Mouse (Mus musculus) cerebellum, adult 8-10 months (tissue): ENCODE results near the gene Pkd2l1.
A peak's percentile ranks its signal among the peaks of the same experiment; 100 is the strongest.
"Not testable (repeated sequence)": the region's sequence is repeated elsewhere in the genome, so short reads cannot be mapped to it uniquely, and the experiment has no call there.

ENCODE experiments used
- DNase-seq: peaks from one replicate; pipeline ENCODE4 v3.0.0; 2022

Gene Pkd2l1

DNA sequence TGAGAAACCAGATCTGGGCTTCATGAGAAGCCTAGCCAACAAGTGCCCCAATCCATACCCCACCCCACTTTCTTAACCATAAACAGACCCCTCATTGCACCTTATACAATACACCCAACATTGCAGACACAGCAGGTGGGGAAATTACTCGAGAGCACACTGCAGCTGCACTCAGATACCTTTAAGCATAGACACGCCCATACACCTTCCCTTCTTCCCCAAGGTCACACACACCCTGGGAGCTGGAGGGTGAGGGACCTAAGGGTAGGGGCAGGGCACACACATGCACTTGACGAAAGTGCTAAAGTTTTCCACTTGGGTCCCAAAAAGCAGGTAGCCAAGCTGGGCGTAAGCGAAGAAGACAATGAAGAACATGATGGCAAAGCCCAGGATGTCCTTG lies 38.5 kb downstream of the Pkd2l1 start:
- no peak for DNase-seq

GRCm38 (mm10) chr19:44148991-44149390 lies 43.3 kb downstream of the Pkd2l1 start:
- no peak for DNase-seq

GRCm38 (mm10) chr19:44148345-44148744 lies 43.9 kb downstream of the Pkd2l1 start:
- no peak for DNase-seq

DNA sequence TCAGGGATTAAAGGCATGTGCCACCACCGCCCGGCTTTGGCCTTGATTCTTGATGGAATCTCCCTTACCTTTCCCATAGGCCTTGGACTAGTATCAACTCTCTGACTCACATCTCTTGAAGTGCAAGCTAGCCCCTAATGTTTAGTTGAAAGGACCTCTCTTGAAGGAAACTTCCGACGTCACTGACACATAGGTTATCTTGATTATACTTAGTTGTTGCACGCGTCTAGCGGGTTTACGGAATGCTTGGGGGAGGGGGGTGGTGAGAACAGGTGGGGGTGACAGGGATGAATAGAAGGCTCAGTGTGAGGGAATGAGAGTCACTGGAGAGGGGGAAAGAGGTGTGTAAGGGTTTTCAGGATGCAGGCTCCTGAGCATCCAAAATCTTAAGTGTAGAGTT lies 45.3 kb downstream of the Pkd2l1 start:
- no peak for DNase-seq

GRCm38 (mm10) chr19:44146568-44146879 lies 45.7 kb downstream of the Pkd2l1 start:
- no peak for DNase-seq

- peak; percentile 88 for DNase-seq
These were observed 46.3 kb downstream of the Pkd2l1 start, which contains the start of gene Bloc1s2 for GRCm38 (mm10) chr19:44145702-44146567. Gene Bloc1s2 (minus strand): TSS chr19:44146446.

- no peak for DNase-seq
These were observed 47.9 kb downstream of the Pkd2l1 start for GRCm38 (mm10) chr19:44144366-44144765.

- DNase-seq = peak; percentile 24
These were observed 56.2 kb downstream of the Pkd2l1 start for GRCm38 (mm10) chr19:44135960-44136485.

GRCm38 (mm10) chr19:44135072-44135959 lies 56.9 kb downstream of the Pkd2l1 start, which contains the start of gene Cwf19l1:
Gene Cwf19l1 (minus strand): TSS chr19:44135876.
- DNase-seq = peak; percentile 87

DNA sequence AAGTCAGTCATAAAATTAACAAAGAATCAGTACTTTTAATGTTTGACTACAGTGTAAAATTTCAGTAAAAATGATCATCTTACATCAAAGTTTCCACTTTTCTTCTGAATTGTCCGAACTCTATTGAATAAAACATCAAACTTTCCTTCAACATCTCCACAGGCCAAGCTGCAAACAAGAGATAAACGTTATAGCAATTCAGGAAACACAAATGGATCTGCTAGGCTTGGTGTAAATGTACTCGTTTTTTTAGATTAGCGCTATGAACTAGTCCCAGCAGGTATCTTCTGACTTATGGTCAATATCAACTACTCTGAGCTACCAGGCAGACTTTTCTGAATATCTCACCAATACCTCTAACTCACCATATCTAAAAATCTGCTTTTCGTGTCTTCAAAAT lies 59.3 kb downstream of the Pkd2l1 start:
- no peak for DNase-seq

DNA sequence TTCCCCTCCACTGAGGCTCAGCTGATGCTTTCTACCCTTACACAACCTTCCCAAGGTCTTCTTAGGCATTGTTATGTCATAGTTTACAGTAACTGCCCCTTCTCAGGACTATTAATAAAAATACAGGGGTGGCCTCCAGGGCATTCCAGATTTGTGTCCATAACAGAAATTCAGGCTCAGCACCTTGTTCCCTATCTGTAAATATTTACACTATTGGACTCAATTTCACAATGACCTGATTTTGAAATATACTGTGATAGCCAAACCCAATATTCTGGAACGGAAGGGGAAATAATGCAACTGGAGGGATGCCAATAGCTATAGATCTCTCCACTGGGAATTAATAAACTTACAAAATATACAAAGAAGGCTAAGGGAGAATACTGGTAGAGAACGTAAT lies 63.7 kb downstream of the Pkd2l1 start:
- DNase-seq = no peak

DNA sequence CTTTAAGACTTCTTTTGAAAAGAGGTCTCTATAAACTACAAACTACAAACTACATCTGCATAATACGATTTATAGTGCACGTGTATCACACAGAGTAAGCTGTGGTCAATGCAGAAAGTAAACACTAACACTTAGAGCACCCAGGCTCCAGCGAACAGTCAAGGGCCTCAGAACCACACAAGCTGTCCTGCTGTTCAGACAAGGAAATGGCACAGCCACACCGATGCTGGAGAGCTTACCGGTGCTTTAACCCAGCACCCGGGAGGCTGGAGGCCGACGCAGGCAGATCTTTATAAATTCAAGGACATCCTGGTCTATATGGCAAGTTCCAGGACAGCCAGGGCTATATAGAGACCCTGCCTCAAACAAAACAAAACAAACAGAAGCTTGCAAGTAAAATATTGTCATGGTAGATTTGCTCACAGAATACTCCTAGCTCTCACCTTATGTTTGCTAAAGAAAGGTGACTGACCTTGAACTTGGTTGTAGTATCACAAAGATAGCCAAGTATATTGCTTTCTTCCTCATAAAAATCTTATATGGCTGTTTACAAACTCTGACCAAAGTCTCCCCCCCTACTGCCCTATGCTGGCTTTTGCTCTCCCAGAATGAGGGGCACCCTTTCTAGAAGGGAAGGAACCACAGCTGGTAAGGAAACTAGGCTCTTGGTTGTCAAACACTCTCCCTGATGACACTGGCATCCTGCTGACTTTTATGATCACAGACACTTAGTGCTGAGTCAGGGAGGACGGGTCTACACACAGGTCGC lies 64.3 kb downstream of the Pkd2l1 start:
- no peak for DNase-seq

DNA sequence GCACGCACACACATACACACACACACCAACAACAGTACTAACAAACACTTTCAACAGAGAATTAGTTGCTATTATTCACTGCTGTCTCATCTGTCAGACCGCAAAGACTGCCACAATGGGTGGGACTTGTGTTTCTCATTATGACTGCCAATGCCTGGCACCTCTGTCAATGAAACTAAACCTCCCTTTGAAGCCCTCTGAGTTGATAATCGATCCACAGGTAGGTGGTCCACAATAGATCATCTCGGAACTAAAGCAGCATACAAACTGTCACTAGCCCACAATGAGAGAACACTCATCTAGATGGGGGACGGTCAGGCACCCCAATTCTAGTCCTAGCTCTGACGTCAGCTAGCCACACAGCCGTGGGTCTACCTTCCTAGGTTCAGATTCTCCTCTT lies 71.1 kb downstream of the Pkd2l1 start:
- no peak for DNase-seq

- DNase-seq = not testable (repeated sequence)
These were observed 71.6 kb downstream of the Pkd2l1 start for GRCm38 (mm10) chr19:44120686-44121085.

GRCm38 (mm10) chr19:44117793-44118192 lies 74.4 kb downstream of the Pkd2l1 start:
- DNase-seq = no peak

GRCm38 (mm10) chr19:44111706-44112105 lies 80.5 kb downstream of the Pkd2l1 start:
- no peak for DNase-seq

DNA sequence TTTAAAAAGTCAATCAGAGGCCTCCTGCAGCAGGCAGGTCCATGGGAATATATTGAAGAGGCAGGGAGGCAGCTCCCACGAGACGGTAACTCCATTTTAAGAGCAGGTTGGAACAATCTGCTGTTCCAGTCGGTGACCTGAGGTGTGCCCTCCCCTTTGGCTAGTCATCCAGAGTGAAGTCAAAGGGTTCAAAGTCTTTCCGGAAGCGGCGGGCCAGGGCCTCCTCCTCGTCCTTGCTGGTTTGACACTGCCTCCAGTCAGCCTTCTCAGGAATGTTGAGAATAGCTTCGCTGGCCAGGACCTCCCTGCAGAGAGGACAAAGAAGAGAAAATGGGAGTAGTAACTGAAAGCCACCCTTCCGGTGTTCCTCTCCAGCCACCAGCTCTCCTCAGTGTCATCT lies 81.9 kb downstream of the Pkd2l1 start:
- DNase-seq = no peak

- DNase-seq = no peak
These were observed 83.2 kb downstream of the Pkd2l1 start for GRCm38 (mm10) chr19:44108996-44109395.

DNA sequence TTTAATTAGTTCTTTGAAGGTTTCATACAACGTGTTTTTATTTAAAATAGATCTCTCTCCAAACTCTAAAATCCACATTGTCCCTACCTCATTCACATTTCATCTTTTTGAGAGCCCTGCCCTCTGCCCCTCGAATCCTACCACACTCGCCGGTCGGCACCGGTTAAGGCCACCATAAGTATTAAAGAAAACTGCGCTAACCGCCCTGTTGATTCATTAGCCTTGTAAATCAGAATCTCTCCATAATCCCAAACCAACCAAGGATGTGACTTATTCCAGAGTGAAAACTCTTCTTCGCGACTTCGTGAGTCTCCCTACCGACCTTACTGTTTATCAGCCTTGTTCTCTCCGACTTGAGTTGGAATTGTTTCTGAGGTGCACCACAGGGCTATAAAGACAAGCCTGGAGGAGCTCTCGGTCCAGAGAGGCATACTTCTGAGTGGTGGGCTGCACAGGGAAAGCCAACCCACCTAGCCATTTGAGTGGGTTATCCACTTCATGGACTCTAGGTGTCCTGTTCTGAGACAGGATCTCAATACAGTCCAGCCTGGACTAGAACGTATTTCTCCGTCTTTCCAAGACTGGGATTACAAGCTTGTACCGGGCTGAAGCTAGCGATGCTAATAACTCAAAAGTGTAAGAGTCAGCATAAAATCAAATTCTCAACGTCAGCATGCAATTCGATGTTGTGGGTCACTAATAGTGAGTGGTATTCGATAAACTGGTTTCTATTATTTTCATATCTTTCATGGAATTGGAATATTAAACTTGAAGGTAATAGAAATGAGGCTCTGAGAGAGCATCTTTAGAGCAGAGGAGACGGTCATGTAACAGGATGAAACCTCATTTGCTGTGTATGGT lies 84.4 kb downstream of the Pkd2l1 start:
- no peak for DNase-seq

DNA sequence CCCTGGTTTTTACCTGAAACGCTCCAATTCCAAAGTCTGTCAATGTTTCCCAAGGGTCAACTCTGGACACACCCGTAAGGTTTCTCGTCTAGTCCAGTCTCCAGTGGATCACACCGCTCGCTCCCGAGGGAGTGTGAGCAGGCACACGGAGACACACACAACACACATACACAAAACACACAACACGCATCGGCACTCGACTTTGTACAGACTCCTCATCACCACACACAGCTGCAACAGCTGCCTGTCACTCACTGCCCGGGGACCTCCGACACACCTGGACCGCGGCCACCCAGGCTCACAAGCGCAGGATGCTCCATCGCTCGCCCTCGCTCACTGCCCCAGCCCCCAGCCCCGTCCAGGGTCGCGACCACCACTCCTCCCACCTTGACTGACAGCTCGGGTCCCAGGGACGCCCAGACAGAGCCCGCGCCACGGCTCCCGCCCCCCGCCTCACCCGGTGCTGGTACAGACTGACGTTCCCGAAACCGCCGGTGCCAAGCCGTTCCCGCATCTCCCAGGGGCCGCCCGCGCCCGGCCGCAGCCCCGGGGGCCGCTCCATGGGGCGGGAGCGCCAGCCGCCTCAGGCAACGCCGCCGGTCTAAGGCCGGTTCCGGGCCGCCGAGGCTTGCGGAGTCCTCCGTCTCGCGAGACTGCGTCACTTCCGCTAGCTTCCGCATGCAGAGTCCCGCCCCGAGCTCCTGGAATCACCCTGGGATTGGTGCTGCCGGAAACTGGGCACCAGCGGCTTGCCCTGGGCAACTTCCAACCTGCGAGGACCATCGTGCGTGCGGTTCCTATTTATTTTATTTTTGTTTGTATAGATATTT lies 85.2 kb downstream of the Pkd2l1 start, which contains the start of gene Chuk:
TSS of gene Chuk (minus strand) at position 650 of the 830 bp plus-strand sequence.
- peak; percentile 94 for DNase-seq

DNA sequence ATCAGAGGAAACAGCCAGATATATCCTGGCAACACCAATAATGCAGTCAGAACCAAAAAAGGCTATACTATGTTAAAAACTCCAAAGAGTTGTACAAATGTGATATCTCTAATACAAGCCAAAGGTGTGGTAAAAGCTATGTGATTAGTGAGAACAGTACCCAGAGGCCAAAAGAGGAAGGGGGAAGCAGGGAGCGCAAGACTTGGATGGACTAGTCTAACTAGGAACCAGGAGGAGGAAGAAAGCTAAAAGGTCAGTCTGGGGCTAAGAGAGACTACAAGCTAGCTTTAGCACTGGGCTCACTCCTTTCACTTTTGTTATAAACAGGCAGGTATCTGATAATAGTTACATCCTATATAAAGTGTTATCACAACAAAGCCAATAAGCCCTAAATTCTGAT lies 87.8 kb downstream of the Pkd2l1 start:
- DNase-seq = no peak
